Mouse (Mus musculus) stomach, embryonic 16.5 days (tissue): ENCODE results near the gene Pon1. TPM values are rescaled to one million over a fixed set of nuclear protein-coding genes. Genes with fewer than 3 reads are reported as not detected.

Experiments used
- ATAC-seq: fragments of 200-750 bp; cut with Nextera tagmentation; 2 replicates; pipeline ENCODE4 v1.8.0; 2017; ENCODE audit warnings: moderate number of reproducible peaks, moderate TSS enrichment; ENCODE audit not compliant: insufficient read depth, low FRiP score
- H3K27ac ChIP-seq: fragments of 300-500 bp; sonication (generic); 2 replicates; pipeline ENCODE4 v1.5.1; 2014; ENCODE audit warnings: low read length
- H3K27me3 ChIP-seq: fragments of 300-500 bp; sonication (generic); 2 replicates; pipeline ENCODE4 v1.6.1; 2014; ENCODE audit warnings: low read length, control low read depth, mixed read lengths; ENCODE audit not compliant: control insufficient read depth, insufficient read depth
- H3K36me3 ChIP-seq: fragments of 300-500 bp; sonication (generic); 2 replicates; pipeline ENCODE4 v1.6.1; 2014; ENCODE audit warnings: low read length; ENCODE audit not compliant: control insufficient read depth, insufficient read depth
- H3K4me1 ChIP-seq: fragments of 300-500 bp; sonication (generic); 2 replicates; pipeline ENCODE4 v1.6.1; 2014; ENCODE audit warnings: low read length, control low read depth, mixed read lengths; ENCODE audit not compliant: control insufficient read depth, insufficient read depth
- H3K4me2 ChIP-seq: fragments of 300-500 bp; sonication (generic); 2 replicates; pipeline ENCODE4 v1.6.1; 2014; ENCODE audit warnings: low read depth, low read length, mixed read lengths
- H3K4me3 ChIP-seq: fragments of 300-500 bp; sonication (generic); replicated peaks from 2 replicates; pipeline ENCODE4 v1.5.1; 2014; ENCODE audit warnings: mild to moderate bottlenecking, low read length
- H3K9ac ChIP-seq: fragments of 300-500 bp; sonication (generic); 2 replicates; pipeline ENCODE4 v1.6.1; 2014; ENCODE audit warnings: low read length
- H3K9me3 ChIP-seq: fragments of 300-500 bp; sonication (generic); replicated peaks from 2 replicates; pipeline ENCODE4 v1.6.1; 2016; ENCODE audit warnings: low read length, control low read depth; ENCODE audit not compliant: control insufficient read depth
- WGBS: fragments of 180-500 bp; shearing (Covaris S2); extraction: QIAGEN DNeasy Blood & Tissue Kit; methylation state at CpG from one replicate; pipeline ENCODE4 v1.1.7; 2014; 5-methylcytosine and 5-hydroxymethylcytosine counted together
- polyA plus RNA-seq: library from polyadenylated mRNA; unstranded; fragments of >200 nt; fragmentation: Nextera tagmentation; extraction: Ambion mirVana; gene quantifications from 2 replicates; pipeline ENCODE4 v1.2.1, GENCODE M21; 2015

Gene Pon1
- polyA plus RNA-seq, 1 experiment from 2014 or later = 0.74 TPM

- no peak overlapping the region for H3K9ac ChIP-seq
- WGBS = 84% methylated on average over 6 of the region's 6 CpGs
These were observed 6.2 kb downstream of the Pon1 start for GRCm38 (mm10) chr6:5187586-5187985.

GRCm38 (mm10) chr6:5186229-5186950, 7.4 kb downstream of the Pon1 start:
- Histone ChIP-seq H3K9ac (no peak overlapping the region), H3K4me3 (no peak overlapping the region), H3K4me1 (no peaks in the 10 kb centered on the region), H3K4me2 (no peak overlapping the region), H3K27me3 (no peaks in the 10 kb centered on the region), H3K36me3 (no peaks in the 10 kb centered on the region), H3K9me3 (no peaks in the 10 kb centered on the region), H3K27ac (no peak overlapping the region)
- no peak for ATAC-seq
- 74% methylated on average over 7 of the region's 7 CpGs for WGBS

More at GRCm38 (mm10) chr6:5187586-5187985, 6.2 kb downstream of the Pon1 start:
- Histone ChIP-seq H3K9me3 (no peaks in the 10 kb centered on the region), H3K36me3 (no peaks in the 10 kb centered on the region), H3K27me3 (no peaks in the 10 kb centered on the region), H3K4me1 (no peaks in the 10 kb centered on the region), H3K27ac (no peak overlapping the region), H3K4me3 (no peak overlapping the region), H3K4me2 (no peak overlapping the region)
- no peak for ATAC-seq

GRCm38 (mm10) chr6:5180645-5181044, 13.1 kb downstream of the Pon1 start:
- no peak overlapping the region for H3K27ac ChIP-seq
- H3K27me3 ChIP-seq = no peaks in the 10 kb centered on the region
- WGBS = 73% methylated on average over 5 of the region's 5 CpGs
- H3K4me3 ChIP-seq = no peak overlapping the region
- H3K9ac ChIP-seq = no peak overlapping the region
- no peaks in the 10 kb centered on the region for H3K36me3 ChIP-seq
- ATAC-seq = no peak
- H3K9me3 ChIP-seq = no peaks in the 10 kb centered on the region
- H3K4me2 ChIP-seq = no peak overlapping the region
- no peaks in the 10 kb centered on the region for H3K4me1 ChIP-seq

- 92% methylated on average over 6 of the region's 6 CpGs for WGBS
- H3K4me1 ChIP-seq = no peaks in the 10 kb centered on the region
- H3K36me3 ChIP-seq = no peaks in the 10 kb centered on the region
- no peaks in the 10 kb centered on the region for H3K9me3 ChIP-seq
- no peak overlapping the region for H3K4me3 ChIP-seq
- H3K27me3 ChIP-seq = no peaks in the 10 kb centered on the region
- no peak overlapping the region for H3K27ac ChIP-seq
- H3K4me2 ChIP-seq = no peak overlapping the region
- ATAC-seq = no peak
- no peak overlapping the region for H3K9ac ChIP-seq
These were observed 14.6 kb downstream of the Pon1 start for GRCm38 (mm10) chr6:5179189-5179588.

- peak overlapping the region; percentile 25 for H3K4me3 ChIP-seq
- H3K4me1 ChIP-seq = no peaks in the 10 kb centered on the region
- H3K4me2 ChIP-seq = peak overlapping the region; percentile 43
- no peak overlapping the region for H3K27ac ChIP-seq
- no peaks in the 10 kb centered on the region for H3K9me3 ChIP-seq
- no peaks in the 10 kb centered on the region for H3K27me3 ChIP-seq
- no peak for ATAC-seq
- H3K9ac ChIP-seq = no peak overlapping the region
- WGBS = 54% methylated on average over 19 of the region's 19 CpGs
- H3K36me3 ChIP-seq = no peaks in the 10 kb centered on the region
These were observed 15.5 kb downstream of the Pon1 start for GRCm38 (mm10) chr6:5177967-5178891.

GRCm38 (mm10) chr6:5174179-5174812, 19.4 kb downstream of the Pon1 start:
- Histone ChIP-seq H3K9me3 (no peaks in the 10 kb centered on the region), H3K4me3 (no peak overlapping the region), H3K4me2 (no peak overlapping the region), H3K9ac (no peak overlapping the region), H3K36me3 (no peaks in the 10 kb centered on the region), H3K27ac (no peak overlapping the region), H3K27me3 (no peaks in the 10 kb centered on the region), H3K4me1 (no peaks in the 10 kb centered on the region)
- WGBS = 81% methylated on average over 10 of the region's 10 CpGs
- ATAC-seq = no peak

- no peak for ATAC-seq
- Histone ChIP-seq H3K9me3 (no peaks in the 10 kb centered on the region), H3K36me3 (no peaks in the 10 kb centered on the region), H3K27ac (no peak overlapping the region), H3K4me2 (no peak overlapping the region), H3K9ac (no peak overlapping the region), H3K4me3 (no peak overlapping the region), H3K27me3 (no peaks in the 10 kb centered on the region), H3K4me1 (no peaks in the 10 kb centered on the region)
- 69% methylated on average over 9 of the region's 9 CpGs for WGBS
These were observed 21.2 kb downstream of the Pon1 start for GRCm38 (mm10) chr6:5172571-5172970.

- ATAC-seq = no peak
- Histone ChIP-seq H3K27me3 (no peaks in the 10 kb centered on the region), H3K4me3 (no peak overlapping the region), H3K4me2 (no peak overlapping the region), H3K4me1 (no peaks in the 10 kb centered on the region), H3K36me3 (no peaks in the 10 kb centered on the region), H3K9me3 (no peaks in the 10 kb centered on the region), H3K27ac (no peak overlapping the region), H3K9ac (no peak overlapping the region)
- 75% methylated on average over 4 of the region's 4 CpGs for WGBS
These were observed 22.3 kb downstream of the Pon1 start for GRCm38 (mm10) chr6:5171418-5171817.

GRCm38 (mm10) chr6:5168158-5168557, 25.6 kb downstream of the Pon1 start:
- Histone ChIP-seq H3K9me3 (no peaks in the 10 kb centered on the region), H3K4me3 (no peak overlapping the region), H3K36me3 (no peaks in the 10 kb centered on the region), H3K27ac (no peak overlapping the region), H3K4me1 (no peaks in the 10 kb centered on the region), H3K9ac (no peak overlapping the region), H3K4me2 (no peak overlapping the region), H3K27me3 (no peaks in the 10 kb centered on the region)
- ATAC-seq = no peak
- WGBS = 82% methylated on average over 9 of the region's 9 CpGs
